Mouse (Mus musculus): ENCODE results near the gene Pgm1.

The Pgm1 gene

GRCm38 (mm10) chr4:99957186-99957585 lies 28.0 kb downstream of the Pgm1 start:
- no peak for DNase-seq (ENCODE audit: low read depth)

- no peak for DNase-seq (ENCODE audit: low read depth)
Measured at GRCm38 (mm10) chr4:99958084-99958815, 29.0 kb downstream of the Pgm1 start.

GRCm38 (mm10) chr4:99959308-99959707 lies 30.1 kb downstream of the Pgm1 start:
- no peak for DNase-seq (ENCODE audit: low read depth)

GRCm38 (mm10) chr4:99966555-99966954 lies 37.3 kb downstream of the Pgm1 start:
- no peak for DNase-seq (ENCODE audit: low read depth)

GRCm38 (mm10) chr4:99969328-99969727 lies 40.1 kb downstream of the Pgm1 start:
- no peak for DNase-seq (ENCODE audit: low read depth)

- no peak for DNase-seq (ENCODE audit: low read depth)
Measured at GRCm38 (mm10) chr4:99970097-99970496, 40.9 kb downstream of the Pgm1 start.

GRCm38 (mm10) chr4:99972886-99973285 lies 43.7 kb downstream of the Pgm1 start:
- DNase-seq (ENCODE audit: low read depth), result no peak

GRCm38 (mm10) chr4:99973931-99974330 lies 44.7 kb downstream of the Pgm1 start:
- no peak for DNase-seq (ENCODE audit: low read depth)

GRCm38 (mm10) chr4:99974375-99974774 lies 45.2 kb downstream of the Pgm1 start:
- DNase-seq (ENCODE audit: low read depth), result no peak

- DNase-seq (ENCODE audit: low read depth), result no peak
Measured at GRCm38 (mm10) chr4:99979326-99979725, 50.1 kb downstream of the Pgm1 start.

GRCm38 (mm10) chr4:99981216-99981615 lies 52.0 kb downstream of the Pgm1 start:
- DNase-seq (ENCODE audit: low read depth), result no peak

- DNase-seq (ENCODE audit: low read depth), result no peak
Measured at GRCm38 (mm10) chr4:99983652-99984368, 54.6 kb downstream of the Pgm1 start.

- no peak for DNase-seq (ENCODE audit: low read depth)
Measured at GRCm38 (mm10) chr4:99984369-99984752, 55.1 kb downstream of the Pgm1 start.

- DNase-seq (ENCODE audit: low read depth), result no peak
Measured at GRCm38 (mm10) chr4:99985086-99985485, 55.9 kb downstream of the Pgm1 start.

- DNase-seq (ENCODE audit: low read depth), result no peak
Measured at GRCm38 (mm10) chr4:99985631-99986030, 56.4 kb downstream of the Pgm1 start.

GRCm38 (mm10) chr4:99986609-99987008 lies 57.4 kb downstream of the Pgm1 start:
- no peak for DNase-seq (ENCODE audit: low read depth)

- DNase-seq (ENCODE audit: low read depth), result no peak
Measured at GRCm38 (mm10) chr4:99988771-99989170, 59.6 kb downstream of the Pgm1 start.

- no peak for DNase-seq (ENCODE audit: low read depth)
Measured at GRCm38 (mm10) chr4:100000971-100001370, 71.8 kb downstream of the Pgm1 start.

GRCm38 (mm10) chr4:100001806-100002205 lies 72.6 kb downstream of the Pgm1 start:
- no peak for DNase-seq (ENCODE audit: low read depth)

- DNase-seq (ENCODE audit: low read depth), result no peak
Measured at GRCm38 (mm10) chr4:100007721-100008120, 78.5 kb downstream of the Pgm1 start.

GRCm38 (mm10) chr4:100008371-100009090 lies 79.3 kb downstream of the Pgm1 start:
- DNase-seq (ENCODE audit: low read depth), result peak; percentile 7

- DNase-seq (ENCODE audit: low read depth), result no peak
Measured at GRCm38 (mm10) chr4:100009211-100009678, 80.0 kb downstream of the Pgm1 start.

- no peak for DNase-seq (ENCODE audit: low read depth)
Measured at GRCm38 (mm10) chr4:100010916-100011315, 81.7 kb downstream of the Pgm1 start.

Measured in induced T-regulatory cell, adult 2 months (primary cell).